Mouse (Mus musculus): ENCODE results near the gene Olfr1499. TPM values are rescaled to one million over a fixed set of nuclear protein-coding genes. Genes with fewer than 3 reads are reported as not detected.
A peak's percentile ranks its signal among the peaks of the same experiment; 100 is the strongest.

Gene Olfr1499
- total and polyA plus RNA-seq, 3 experiments: not detected

DNA sequence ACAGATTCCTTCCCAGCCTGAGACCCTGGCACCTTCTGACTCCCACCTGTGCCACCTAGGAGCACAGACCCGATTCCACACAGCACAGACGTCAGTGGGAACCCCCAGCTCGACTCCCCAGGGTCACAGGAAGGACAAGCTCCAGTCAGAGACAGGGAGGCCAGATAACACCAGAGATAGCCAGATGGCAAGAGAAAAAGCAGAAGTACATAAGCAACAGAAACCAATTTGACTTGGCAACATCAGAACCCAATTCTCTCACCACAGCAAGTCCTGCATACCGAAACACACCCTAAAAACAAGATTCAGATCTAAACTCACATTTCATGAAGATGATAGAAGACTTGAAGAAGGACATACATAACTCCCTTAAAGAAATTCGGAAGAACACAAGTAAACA lies 1.6 kb upstream of the Olfr1499 start:
- peaks cover 0 to 6% of the 10 kb centered on the region in 2 experiments; a peak in 2 of 4 replicates for H3K36me3 ChIP-seq (ENCODE audit: control insufficient read depth in 1 of 2, insufficient read depth in 2 of 2, low read length in 2 of 2)
- DNase-seq (ENCODE audit: low read depth, low spot score): peak; percentile 60
- H3K4me3 ChIP-seq (ENCODE audit: control insufficient read depth in 1 of 2, insufficient read depth in 1 of 2, low read depth in 2 of 2, low read length in 2 of 2): no peak overlapping the region
- H3K4me1 ChIP-seq (ENCODE audit: control insufficient read depth in 1 of 2, insufficient read depth in 2 of 2, low read length in 2 of 2): peaks cover 4 to 5% of the 10 kb centered on the region in 2 experiments
- H3K9me3 ChIP-seq (replicated peaks; ENCODE audit: insufficient read depth, low read length): no peaks in the 10 kb centered on the region
- H3K27me3 ChIP-seq (ENCODE audit: control insufficient read depth in 1 of 2, insufficient read depth in 2 of 2, low read length in 2 of 2): no peaks in the 10 kb centered on the region
- TF ChIP-seq TAL1 (IDR thresholded peaks at IDR 0.05; ENCODE audit: low read length): peak; percentile 37; the same call in 1 of the 2 replicates
- TF ChIP-seq EP300 (IDR thresholded peaks at IDR 0.05; ENCODE audit: low read depth in 1 of 2, low read length in 2 of 2): peak; percentile 78 to 83
- peak; percentile 75 for TF ChIP-seq ETS1 (IDR thresholded peaks at IDR 0.05; ENCODE audit: low read depth, low read length)
- TF ChIP-seq TCF12 (IDR thresholded peaks at IDR 0.05; ENCODE audit: low read depth, low read length): peak; percentile 81
- peak; percentile 69; the same call in 1 of the 2 replicates for TF ChIP-seq RCOR1 (IDR thresholded peaks at IDR 0.05; ENCODE audit: low read depth, low read length)
- TF ChIP-seq MYB (IDR thresholded peaks at IDR 0.05; ENCODE audit: low read depth, low read length): no peak
- no peak for TF ChIP-seq GABPA (IDR thresholded peaks at IDR 0.05; ENCODE audit: low read depth, low read length)
- TF ChIP-seq GATA1 (IDR thresholded peaks at IDR 0.05; ENCODE audit: low read depth, low read length): peak; percentile 81
- H3K79me2 ChIP-seq (ENCODE audit: control insufficient read depth, insufficient read depth, low read length, poor library complexity): no peaks in the 10 kb centered on the region
- H3K27ac ChIP-seq (ENCODE audit: control insufficient read depth, low read depth, low read length): no peak overlapping the region
- no peak overlapping the region for H3K9ac ChIP-seq (ENCODE audit: control insufficient read depth, low read depth, low read length, poor library complexity, severe bottlenecking)

DNA sequence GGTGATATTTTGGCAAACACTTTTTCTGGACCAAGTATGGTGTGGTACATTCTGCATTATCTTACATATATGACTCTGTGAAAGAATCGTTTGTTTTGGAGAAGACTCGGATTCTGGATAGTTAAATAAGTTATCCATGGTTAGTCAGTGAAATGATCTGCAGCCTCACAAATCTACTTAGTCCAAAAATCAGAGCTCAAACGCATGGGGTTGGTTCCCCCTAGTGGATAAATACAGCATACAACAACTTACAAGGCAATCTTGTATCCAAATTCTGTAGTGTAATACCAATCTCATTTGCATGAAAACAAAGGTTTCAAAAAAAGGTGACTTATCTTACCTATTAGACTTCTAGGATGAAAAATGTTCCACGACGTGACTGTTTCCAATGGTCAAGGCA lies 420 bp downstream of the Olfr1499 start:
- no peak overlapping the region for H3K4me3 ChIP-seq (ENCODE audit: control insufficient read depth in 1 of 2, insufficient read depth in 1 of 2, low read depth in 2 of 2, low read length in 2 of 2)
- no peaks in the 10 kb centered on the region for H3K27me3 ChIP-seq (ENCODE audit: control insufficient read depth in 1 of 2, insufficient read depth in 2 of 2, low read length in 2 of 2)
- no peak overlapping the region for H3K9ac ChIP-seq (ENCODE audit: control insufficient read depth, low read depth, low read length, poor library complexity, severe bottlenecking)
- H3K79me2 ChIP-seq (ENCODE audit: control insufficient read depth, insufficient read depth, low read length, poor library complexity): no peaks in the 10 kb centered on the region
- peaks cover 0 to 6% of the 10 kb centered on the region in 2 experiments; a peak in 2 of 4 replicates for H3K36me3 ChIP-seq (ENCODE audit: control insufficient read depth in 1 of 2, insufficient read depth in 2 of 2, low read length in 2 of 2)
- no peaks in the 10 kb centered on the region for H3K9me3 ChIP-seq (replicated peaks; ENCODE audit: insufficient read depth, low read length)
- H3K4me1 ChIP-seq (ENCODE audit: control insufficient read depth in 1 of 2, insufficient read depth in 2 of 2, low read length in 2 of 2): peaks cover 4 to 5% of the 10 kb centered on the region in 2 experiments
- TF ChIP-seq UBTF (IDR thresholded peaks at IDR 0.05; ENCODE audit: borderline replicate concordance, insufficient read depth, low read depth, low read length): no peak
- TF ChIP-seq MAFK (IDR thresholded peaks at IDR 0.05; ENCODE audit: borderline replicate concordance, low read depth, low read length): no peak
- peak; percentile 87 for TF ChIP-seq RAD21 (IDR thresholded peaks at IDR 0.05; ENCODE audit: low read depth, low read length)
- peak in 2 of 3 experiments; percentile 38 to 73; a peak in 3 of 6 replicates for TF ChIP-seq CTCF (IDR thresholded peaks at IDR 0.05 in 2 of 3, conservative IDR thresholded peaks at IDR 0.05 in 1 of 3; ENCODE audit: control insufficient read depth in 1 of 3, insufficient read depth in 1 of 3, low read depth in 2 of 3, low read length in 3 of 3, poor library complexity in 1 of 3, severe bottlenecking in 1 of 3)
- no peak for TF ChIP-seq CHD1 (IDR thresholded peaks at IDR 0.05; ENCODE audit: low read depth, low read length)
- TF ChIP-seq ZC3H11A (IDR thresholded peaks at IDR 0.05; ENCODE audit: low read depth, low read length): peak; percentile 43
- TF ChIP-seq TCF12 (IDR thresholded peaks at IDR 0.05; ENCODE audit: low read depth, low read length): no peak
- no peak for TF ChIP-seq KAT2A (conservative IDR thresholded peaks at IDR 0.05; ENCODE audit: low read depth, low read length)
- peak; percentile 67 for TF ChIP-seq SMC3 (IDR thresholded peaks at IDR 0.05; ENCODE audit: low read depth, low read length)
- TF ChIP-seq ZKSCAN1 (IDR thresholded peaks at IDR 0.05; ENCODE audit: low read depth, low read length): no peak
- H3K27ac ChIP-seq (ENCODE audit: control insufficient read depth, low read depth, low read length): no peak overlapping the region
- peak; percentile 69 for DNase-seq (ENCODE audit: low read depth, low spot score)
